Mouse (Mus musculus) heart, adult 18-20 months (tissue): ENCODE measurements around the gene Snx11. TPM values are rescaled to one million over a fixed set of nuclear protein-coding genes. Genes with fewer than 3 reads are reported as not detected.

ENCODE experiments used
- total RNA-seq, 2 experiments: library from RNA; stranded (reverse); gene quantifications; 2 replicates each; pipeline ENCODE4 v1.2.3; 2021

The Snx11 gene
- total RNA-seq, 2 experiments from 2014 or later, result 9.9 to 15.2 TPM

Other genes with a start within 250 kb of the Snx11 start
- 10 to 100 TPM; 35.7 TPM for gene Cbx1, start 11.6 kb upstream of the Snx11 start, total RNA-seq
- 100 to 1,000 TPM; 458 to 487 TPM for gene Nfe2l1, start 52.4 kb upstream of the Snx11 start, total RNA-seq
- 10 to 100 TPM; 35.5 to 37.3 TPM for gene Copz2, start 72.3 kb upstream of the Snx11 start, total RNA-seq
- gene Cdk5rap3, start 138.9 kb upstream of the Snx11 start, total RNA-seq, result 10 to 100 TPM; 23.4 to 25.1 TPM
- 1 to 10 TPM in 1 of 2 experiments, under 1 TPM in 1; 0.79 to 2.2 TPM for gene Prr15l, start 150.5 kb upstream of the Snx11 start, total RNA-seq
- gene Pnpo, start 166.4 kb upstream of the Snx11 start, total RNA-seq, result 10 to 100 TPM; 16.7 to 17.4 TPM
- gene Sp2, start 205.4 kb upstream of the Snx11 start, total RNA-seq, result 10 to 100 TPM in 1 of 2 experiments, 1 to 10 TPM in 1; 7.4 to 10.3 TPM
- under 1 TPM in 1 of 2 experiments, not detected in 1; 0.21 TPM for gene Sp6, start 235.8 kb upstream of the Snx11 start, total RNA-seq